Mouse (Mus musculus) lung, embryonic 15.5 days (tissue): ENCODE data around the gene Ttc4. TPM values are rescaled to one million over a fixed set of nuclear protein-coding genes. Genes with fewer than 3 reads are reported as not detected.

Source experiments
- ATAC-seq: fragments of 200-750 bp; cut with Nextera tagmentation; 2 replicates; pipeline ENCODE4 v1.8.0; 2017; ENCODE audit warnings: moderate number of reproducible peaks, borderline replicate concordance; ENCODE audit not compliant: low FRiP score, low TSS enrichment; ENCODE audit errors: extremely low read depth
- H3K27ac ChIP-seq: fragments of 300-500 bp; sonication (generic); 2 replicates; pipeline ENCODE4 v1.5.1; 2015; ENCODE audit warnings: moderate library complexity, mild to moderate bottlenecking, inconsistent platforms
- H3K27me3 ChIP-seq: fragments of 300-500 bp; sonication (generic); 2 replicates; pipeline ENCODE4 v1.6.1; 2015; ENCODE audit warnings: inconsistent platforms
- H3K36me3 ChIP-seq: fragments of 300-500 bp; sonication (generic); 2 replicates; pipeline ENCODE4 v1.6.1; 2015; ENCODE audit warnings: inconsistent platforms
- H3K4me1 ChIP-seq: fragments of 300-500 bp; sonication (generic); 2 replicates; pipeline ENCODE4 v1.6.1; 2015; ENCODE audit warnings: inconsistent platforms
- H3K4me2 ChIP-seq: fragments of 300-500 bp; sonication (generic); 2 replicates; pipeline ENCODE4 v1.6.1; 2015; ENCODE audit warnings: inconsistent platforms, mild to moderate bottlenecking, moderate library complexity
- H3K4me3 ChIP-seq: fragments of 300-500 bp; sonication (generic); 2 replicates; pipeline ENCODE4 v1.5.1; 2015; ENCODE audit warnings: mild to moderate bottlenecking, inconsistent platforms
- H3K9ac ChIP-seq: fragments of 300-500 bp; sonication (generic); 2 replicates; pipeline ENCODE4 v1.6.1; 2015; ENCODE audit warnings: inconsistent platforms
- H3K9me3 ChIP-seq: fragments of 300-500 bp; sonication (generic); 2 replicates; pipeline ENCODE4 v1.6.1; 2016; ENCODE audit warnings: inconsistent platforms
- WGBS: fragments of 180-500 bp; shearing (Covaris S2); methylation state at CpG from one replicate; pipeline ENCODE4 v1.1.7; 2015; 5-methylcytosine and 5-hydroxymethylcytosine counted together
- polyA plus RNA-seq: library from polyadenylated mRNA; unstranded; fragments of >200 nt; fragmentation: Nextera tagmentation; extraction: Ambion mirVana; gene quantifications from 2 replicates; pipeline ENCODE4 v1.2.1, GENCODE M21; 2015

Gene Ttc4
- polyA plus RNA-seq, 1 experiment from 2014 or later, result 91.5 TPM

DNA sequence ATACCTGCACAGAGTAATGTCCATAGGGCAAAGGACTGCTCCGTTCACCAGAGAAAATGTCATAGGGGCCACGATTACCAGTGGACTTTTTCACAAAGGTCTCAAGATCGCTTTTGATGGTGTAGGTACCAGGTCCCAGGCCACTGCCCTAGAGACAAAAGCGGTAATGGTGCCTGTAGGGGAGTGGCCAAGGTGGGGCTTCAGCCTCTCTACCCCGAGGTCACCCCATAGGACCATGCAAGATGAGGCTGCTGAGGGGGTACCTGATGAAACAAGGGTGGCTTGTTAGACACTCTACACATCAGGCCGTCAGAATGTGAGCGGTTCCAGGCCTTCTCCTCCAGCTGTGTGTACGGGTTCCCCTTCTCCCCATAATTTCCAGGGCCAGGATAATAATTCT, 65.6 kb downstream of the Ttc4 start:
- no peaks in the 10 kb centered on the region for H3K9me3 ChIP-seq
- H3K27me3 ChIP-seq, result 0 out of 2 replicates have a peak, but pooled peaks cover 8% of the 10 kb centered on the region
- no peak for ATAC-seq
- H3K27ac ChIP-seq, result no peak overlapping the region
- H3K4me2 ChIP-seq, result no peak overlapping the region
- WGBS, result 72% methylated on average over 8 of the region's 8 CpGs
- H3K9ac ChIP-seq, result no peak overlapping the region
- no peaks in the 10 kb centered on the region for H3K4me1 ChIP-seq
- no peaks in the 10 kb centered on the region for H3K36me3 ChIP-seq
- no peak overlapping the region for H3K4me3 ChIP-seq

Other genes starting within 250 kb of the Ttc4 start
- 2.5 and 2.8 TPM in 2 replicates for gene Pcsk9, start 214.6 kb downstream of the Ttc4 start, polyA plus RNA-seq
- not detected in 2 replicates for gene Bsnd, start 186.7 kb downstream of the Ttc4 start, polyA plus RNA-seq
- gene Dhcr24, start 117.9 kb downstream of the Ttc4 start, polyA plus RNA-seq, result 4.6 and 4.9 TPM in 2 replicates
- gene Lexm, start 61.7 kb downstream of the Ttc4 start, polyA plus RNA-seq, result not detected in 2 replicates
- gene Ttc22, start 56.5 kb downstream of the Ttc4 start, polyA plus RNA-seq, result 1.1 TPM in 2 replicates
- 12.9 and 13.5 TPM in 2 replicates for gene Pars2, start 27.9 kb downstream of the Ttc4 start, polyA plus RNA-seq
- 0.24 and 0.55 TPM in 2 replicates for gene Mroh7, start 52.0 kb upstream of the Ttc4 start, polyA plus RNA-seq
- gene Fam151a, start 54.9 kb upstream of the Ttc4 start, polyA plus RNA-seq, result 0.19 and 0.30 TPM in 2 replicates
- 1.4 TPM in 2 replicates for gene Acot11, start 126.1 kb upstream of the Ttc4 start, polyA plus RNA-seq
- gene Ssbp3, start 231.8 kb upstream of the Ttc4 start, polyA plus RNA-seq, result 90.3 and 90.4 TPM in 2 replicates